Mouse (Mus musculus) erythroblast, embryonic 14.5 days (primary cell): ENCODE data around the gene Npas2.

Experiments
- GATA1 ChIP-seq: IDR thresholded peaks from 2 replicates; pipeline ENCODE4 v1.6.1; 2012; ENCODE audit warnings: low read length, inconsistent platforms, mixed read lengths
- TAL1 ChIP-seq: IDR thresholded peaks from 3 replicates; pipeline ENCODE4 v1.6.1; 2012; ENCODE audit warnings: low read length, inconsistent platforms, mixed read lengths

- no peak for TF ChIP-seq GATA1
- TF ChIP-seq TAL1: no peak
Observed at GRCm38 (mm10) chr1:39335561-39336196, 142.1 kb downstream of the Npas2 start.
